8 mouse cellular contexts compared by ENCODE assay signal in genomic region chr3:116710941-116711340, GRCm38 (mm10). TPM values are rescaled to one million over a fixed set of nuclear protein-coding genes. Genes with fewer than 3 reads are reported as not detected.
DNase-seq lines count a peak whose midpoint lies in the region; ATAC-seq lines count a peak whose summit lies in the region.

No protein-coding gene starts in this region.

- ATAC-seq in forebrain, embryonic 14.5 days: no peak
- ATAC-seq in liver, embryonic 15.5 days (ENCODE audit: insufficient read depth): peak; percentile 32; the same call in 1 of the 2 replicates

- H3K27ac ChIP-seq in forebrain, embryonic 14.5 days (ENCODE audit: low read depth, low read length): no peak overlapping the region
- H3K27ac ChIP-seq in liver, embryonic 15.5 days (replicated peaks): peak overlapping the region; percentile 94

- peak overlapping the region; percentile 92 for H3K4me3 ChIP-seq in forebrain, embryonic 14.5 days (ENCODE audit: low read depth, low read length)
- H3K4me3 ChIP-seq in liver, embryonic 15.5 days (replicated peaks): peak overlapping the region; percentile 99

- 58% methylated on average over 9 of the region's 9 CpGs for WGBS in forebrain, embryonic 14.5 days
- WGBS in liver, embryonic 15.5 days (ENCODE audit: insufficient replicate concordance): 24% methylated on average over 9 of the region's 9 CpGs

- no peaks in the 10 kb centered on the region for H3K36me3 ChIP-seq in forebrain, embryonic 14.5 days (ENCODE audit: control insufficient read depth, insufficient read depth, low read length)
- H3K36me3 ChIP-seq in liver, embryonic 15.5 days (replicated peaks): peaks cover 10% of the 10 kb centered on the region; the same call in 1 of the 2 replicates

- H3K4me1 ChIP-seq in forebrain, embryonic 14.5 days (ENCODE audit: control insufficient read depth, insufficient read depth, low read length): no peaks in the 10 kb centered on the region; the same call in 1 of the 2 replicates
- peaks cover 37% of the 10 kb centered on the region for H3K4me1 ChIP-seq in liver, embryonic 15.5 days (replicated peaks)

- H3K27me3 ChIP-seq in forebrain, embryonic 14.5 days (replicated peaks; ENCODE audit: control insufficient read depth, insufficient read depth, low read length): 0 out of 2 replicates have a peak, but pooled peaks cover 5% of the 10 kb centered on the region
- H3K27me3 ChIP-seq in liver, embryonic 15.5 days: no peaks in the 10 kb centered on the region

- H3K9me3 ChIP-seq in forebrain, embryonic 14.5 days (replicated peaks; ENCODE audit: control insufficient read depth, low read length): no peaks in the 10 kb centered on the region
- H3K9me3 ChIP-seq in liver, embryonic 15.5 days (replicated peaks): no peaks in the 10 kb centered on the region

- no peak overlapping the region for H3K9ac ChIP-seq in forebrain, embryonic 14.5 days (ENCODE audit: low read length)
- H3K9ac ChIP-seq in liver, embryonic 15.5 days: peak overlapping the region; percentile 98

- peak overlapping the region; percentile 75 for H3K4me2 ChIP-seq in forebrain, embryonic 14.5 days (ENCODE audit: low read length)
- peak overlapping the region; percentile 88 for H3K4me2 ChIP-seq in liver, embryonic 15.5 days

- peak; percentile 10 for DNase-seq in 3134 (ENCODE audit: extremely low read depth, insufficient read length, low spot score)
- peak; percentile 26 for DNase-seq in A20 (ENCODE audit: low read depth, low spot score)
- no peak for DNase-seq in forebrain, embryonic 14.5 days (ENCODE audit: low spot score)
- no peak for DNase-seq in adrenal gland, postnatal 14 days
- DNase-seq in urinary bladder, postnatal 14 days (ENCODE audit: low spot score): no peak
- no peak for DNase-seq in ovary, postnatal 14 days (ENCODE audit: low spot score)
- DNase-seq in embryo, embryonic 10 days (ENCODE audit: low spot score): no peak

RNA-seq across cellular contexts. Expression of gene Slc35a3, which starts 1.7 kb away (rescaled TPM):
- 4.6 and 5.6 TPM in 2 replicates for polyA plus RNA-seq in forebrain, embryonic 14.5 days (2014; fragmentation: Nextera tagmentation; extraction: Ambion mirVana)
- 7.7 and 8.4 TPM in 2 replicates for polyA plus RNA-seq in liver, embryonic 15.5 days (2015; fragmentation: Nextera tagmentation; extraction: Ambion mirVana)
- total RNA-seq in adrenal gland, postnatal 14 days (2021): 24.7 and 30.0 TPM in 2 replicates

RNA-seq across cellular contexts. Expression of gene Gm43191, which starts 29.9 kb away (rescaled TPM):
- polyA plus RNA-seq in forebrain, embryonic 14.5 days (2014; fragmentation: Nextera tagmentation; extraction: Ambion mirVana): not detected in 2 replicates
- not detected in 2 replicates for polyA plus RNA-seq in liver, embryonic 15.5 days (2015; fragmentation: Nextera tagmentation; extraction: Ambion mirVana)
- total RNA-seq in adrenal gland, postnatal 14 days (2021): not detected in 2 replicates

RNA-seq across cellular contexts. Expression of gene Mfsd14a, which starts 48.5 kb away (rescaled TPM):
- 80.8 and 88.0 TPM in 2 replicates for polyA plus RNA-seq in forebrain, embryonic 14.5 days (2014; fragmentation: Nextera tagmentation; extraction: Ambion mirVana)
- polyA plus RNA-seq in liver, embryonic 15.5 days (2015; fragmentation: Nextera tagmentation; extraction: Ambion mirVana): 33.3 and 34.9 TPM in 2 replicates
- total RNA-seq in adrenal gland, postnatal 14 days (2021): 46.8 and 53.1 TPM in 2 replicates

Comparison
In these comparisons a context has a peak if more than half of its experiments do, and no peak if none do; other contexts are left out.
1. DNase-seq: peak in 3134 (single experiment) and A20 (single experiment); none in forebrain, embryonic 14.5 days (single experiment), adrenal gland, postnatal 14 days (single experiment), urinary bladder, postnatal 14 days (single experiment), ovary, postnatal 14 days (single experiment) and embryo, embryonic 10 days (single experiment).